Mouse (Mus musculus) cortical plate, adult 2 months (tissue): ENCODE measurements around the gene Il20.

Source experiments
- CTCF ChIP-seq: fragments of 200-500 bp; IDR thresholded peaks from 2 replicates; pipeline ENCODE4 v1.5.1; 2011; ENCODE audit warnings: mild to moderate bottlenecking, control low read depth, low read length; ENCODE audit not compliant: insufficient read depth; ENCODE audit errors: extremely low read depth
- POLR2A ChIP-seq: fragments of 200-500 bp; IDR thresholded peaks from 2 replicates; pipeline ENCODE4 v1.6.1; 2011; ENCODE audit warnings: mild to moderate bottlenecking, low read length, control low read depth; ENCODE audit not compliant: insufficient read depth; ENCODE audit errors: extremely low read depth

DNA sequence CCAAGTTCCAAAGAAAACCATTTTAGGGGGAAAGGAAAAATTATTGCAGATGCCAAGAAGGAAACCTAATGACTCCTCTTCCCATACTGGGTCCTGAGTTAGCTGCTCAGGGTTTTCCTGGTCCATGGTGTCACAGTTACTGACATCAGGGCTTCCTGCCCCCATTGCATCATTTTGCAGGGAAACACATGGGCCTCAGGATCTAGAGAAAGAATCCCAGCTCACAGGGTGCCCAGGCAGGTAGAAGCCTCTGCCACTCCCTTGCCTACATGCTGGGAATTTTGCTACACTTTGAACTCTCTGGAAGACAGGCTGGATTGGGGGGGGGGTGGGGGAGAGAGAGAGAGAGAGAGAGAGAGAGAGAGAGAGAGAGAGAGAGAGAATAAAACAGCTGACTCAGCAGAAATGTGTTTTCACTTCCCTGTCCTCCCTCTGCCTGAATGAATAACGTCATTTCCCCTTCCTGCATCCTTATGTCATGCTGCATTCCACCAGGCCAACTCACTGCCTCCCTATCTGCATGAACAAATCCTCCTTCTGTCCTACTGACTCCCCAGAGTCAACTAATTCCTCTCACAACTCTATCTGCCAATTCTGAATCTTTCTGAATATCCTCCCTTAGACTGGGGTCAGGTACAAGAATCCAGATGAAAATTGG, 7.2 kb upstream of the Il20 start:
- no peak for TF ChIP-seq CTCF
- TF ChIP-seq POLR2A, result no peak
